Mouse (Mus musculus): ENCODE measurements around the gene Rab6a. TPM values are rescaled to one million over a fixed set of nuclear protein-coding genes. Genes with fewer than 3 reads are reported as not detected.

Rab6a gene
- polyA plus RNA-seq, 1 experiment from 2014 or later = 294 TPM

DNA sequence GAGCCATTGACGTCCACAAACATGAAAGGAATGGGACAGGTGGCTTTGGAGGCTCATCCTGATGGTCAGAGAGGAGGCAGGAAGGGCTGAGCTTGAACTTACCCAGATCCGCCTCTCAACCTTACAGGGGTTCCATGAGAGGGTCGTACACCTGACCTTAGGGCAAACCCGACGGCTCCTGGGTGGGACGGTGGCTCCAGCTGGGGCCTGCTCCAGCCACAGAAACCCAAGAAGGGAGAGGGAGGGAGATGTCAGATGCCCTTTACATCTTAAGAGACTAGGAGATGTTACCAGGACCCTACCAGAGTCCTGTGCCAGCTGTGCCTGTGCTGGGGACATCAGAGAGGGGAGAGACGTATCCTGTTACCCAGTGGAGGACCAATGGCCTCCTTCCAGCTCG is 42.6 kb downstream of the Rab6a start:
- no peak for ATAC-seq
- peaks cover 5% of the 10 kb centered on the region; the same call in 1 of the 2 replicates for H3K36me3 ChIP-seq (ENCODE audit: control insufficient read depth, insufficient read depth, low read length)
- H3K27me3 ChIP-seq (replicated peaks; ENCODE audit: control insufficient read depth, insufficient read depth, low read length) = no peaks in the 10 kb centered on the region
- no peak overlapping the region for H3K4me2 ChIP-seq (ENCODE audit: low read length)
- H3K4me3 ChIP-seq (ENCODE audit: low read length) = no peak overlapping the region
- H3K27ac ChIP-seq (ENCODE audit: low read depth, low read length) = no peak overlapping the region
- H3K9ac ChIP-seq (ENCODE audit: low read depth, low read length) = no peak overlapping the region
- no peaks in the 10 kb centered on the region for H3K9me3 ChIP-seq (ENCODE audit: control insufficient read depth, low read length)
- H3K4me1 ChIP-seq (ENCODE audit: control insufficient read depth, insufficient read depth, low read depth, low read length) = no peaks in the 10 kb centered on the region
- WGBS = 78% methylated on average over 8 of the region's 8 CpGs

DNA sequence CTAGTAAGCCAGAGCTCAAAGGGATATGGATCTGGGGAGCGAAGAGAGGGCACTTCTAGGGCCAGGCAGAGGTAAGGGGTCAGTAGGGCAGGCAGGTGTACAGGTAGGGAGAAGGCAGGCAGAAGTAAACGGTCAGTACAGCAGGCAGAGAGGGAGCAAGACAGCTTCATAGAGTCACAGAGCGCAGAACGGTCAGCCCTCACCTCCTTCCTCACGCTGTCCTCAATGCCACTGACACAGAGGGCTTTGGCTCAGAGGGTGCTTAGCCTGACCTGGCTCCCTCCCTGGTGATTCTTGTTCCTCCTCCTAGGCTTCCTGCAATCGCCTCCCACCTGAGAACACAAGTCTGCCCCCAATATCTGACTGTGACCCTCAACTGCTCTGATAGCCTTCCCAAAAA is 43.2 kb downstream of the Rab6a start:
- H3K9ac ChIP-seq (ENCODE audit: low read depth, low read length) = no peak overlapping the region
- no peak for ATAC-seq

DNA sequence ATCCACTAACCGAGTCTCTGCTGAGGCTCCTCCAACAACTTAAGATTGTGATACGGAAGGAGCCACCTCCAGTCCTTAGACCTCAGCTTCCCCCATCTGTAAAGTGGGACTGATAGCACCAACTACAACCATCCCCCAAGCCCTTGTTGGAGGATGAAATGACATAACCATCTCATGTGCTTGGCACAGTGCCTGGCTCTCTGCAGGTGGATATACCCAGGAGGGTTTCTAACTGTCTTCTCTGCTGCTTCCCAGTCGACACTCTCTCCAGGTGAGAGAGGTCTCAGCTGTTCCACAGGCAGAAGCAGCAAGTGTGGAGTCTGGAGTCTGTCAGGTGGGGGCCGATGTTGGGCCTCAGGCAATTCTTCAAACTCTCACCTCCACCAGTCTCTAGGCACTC is 43.8 kb downstream of the Rab6a start:
- H3K9me3 ChIP-seq (ENCODE audit: control insufficient read depth, low read length) = no peaks in the 10 kb centered on the region
- WGBS = 76% methylated on average over 4 of the region's 4 CpGs
- no peak overlapping the region for H3K4me2 ChIP-seq (ENCODE audit: low read length)
- peaks cover 5% of the 10 kb centered on the region; the same call in 1 of the 2 replicates for H3K36me3 ChIP-seq (ENCODE audit: control insufficient read depth, insufficient read depth, low read length)
- no peak overlapping the region for H3K4me3 ChIP-seq (ENCODE audit: low read length)
- no peaks in the 10 kb centered on the region for H3K4me1 ChIP-seq (ENCODE audit: control insufficient read depth, insufficient read depth, low read depth, low read length)
- no peak overlapping the region for H3K9ac ChIP-seq (ENCODE audit: low read depth, low read length)
- no peaks in the 10 kb centered on the region for H3K27me3 ChIP-seq (replicated peaks; ENCODE audit: control insufficient read depth, insufficient read depth, low read length)
- ATAC-seq = no peak
- no peak overlapping the region for H3K27ac ChIP-seq (ENCODE audit: low read depth, low read length)

More for the DNA sequence above, 43.2 kb downstream of the Rab6a start:
- H3K27me3 ChIP-seq (replicated peaks; ENCODE audit: control insufficient read depth, insufficient read depth, low read length) = no peaks in the 10 kb centered on the region
- no peaks in the 10 kb centered on the region for H3K9me3 ChIP-seq (ENCODE audit: control insufficient read depth, low read length)
- H3K27ac ChIP-seq (ENCODE audit: low read depth, low read length) = no peak overlapping the region
- peaks cover 5% of the 10 kb centered on the region; the same call in 1 of the 2 replicates for H3K36me3 ChIP-seq (ENCODE audit: control insufficient read depth, insufficient read depth, low read length)
- no peak overlapping the region for H3K4me2 ChIP-seq (ENCODE audit: low read length)
- WGBS = 84% methylated on average over 6 of the region's 6 CpGs
- no peak overlapping the region for H3K4me3 ChIP-seq (ENCODE audit: low read length)
- H3K4me1 ChIP-seq (ENCODE audit: control insufficient read depth, insufficient read depth, low read depth, low read length) = no peaks in the 10 kb centered on the region

DNA sequence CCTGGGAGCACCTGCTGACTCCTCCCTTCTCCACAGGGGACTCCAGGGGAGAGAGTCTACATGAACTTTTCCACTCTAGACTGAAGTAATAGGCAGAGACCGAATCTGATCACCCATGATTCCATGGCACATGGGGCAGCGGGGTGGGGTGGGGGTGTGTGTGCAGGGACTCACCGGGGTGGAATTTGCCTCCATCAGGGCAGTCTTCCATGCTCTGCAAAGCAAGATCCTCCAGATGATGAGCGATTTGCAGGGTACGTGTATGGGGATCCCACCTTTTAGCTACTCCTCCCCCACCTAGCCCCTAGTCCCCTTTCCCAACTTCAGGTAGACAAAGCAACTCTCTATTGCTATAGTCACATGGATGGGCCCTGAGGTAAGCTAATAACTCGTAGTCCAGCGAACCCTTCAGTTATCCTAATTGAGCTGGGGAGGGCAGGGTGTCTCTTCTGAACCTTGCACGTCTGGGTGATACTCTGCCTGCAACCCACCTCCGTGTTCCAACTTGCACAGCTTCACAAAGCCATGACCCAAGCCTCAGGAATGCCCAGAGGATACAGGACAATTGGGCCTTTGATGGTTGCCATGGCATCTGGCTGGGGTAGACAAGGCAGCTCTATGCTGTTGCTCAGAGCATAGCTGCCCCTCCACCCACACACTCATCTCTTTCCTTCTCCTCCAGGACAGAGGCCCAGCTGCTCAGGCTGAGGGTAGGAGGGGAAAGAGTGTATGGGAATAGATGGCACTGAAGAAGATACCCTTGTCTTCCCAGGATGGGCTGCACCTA is 46.5 kb downstream of the Rab6a start:
- H3K4me3 ChIP-seq (ENCODE audit: low read length) = no peak overlapping the region
- no peaks in the 10 kb centered on the region for H3K27me3 ChIP-seq (replicated peaks; ENCODE audit: control insufficient read depth, insufficient read depth, low read length)
- H3K9me3 ChIP-seq (ENCODE audit: control insufficient read depth, low read length) = no peaks in the 10 kb centered on the region
- peak overlapping the region; percentile 65; the same call in 1 of the 2 replicates for H3K27ac ChIP-seq (ENCODE audit: low read depth, low read length)
- H3K36me3 ChIP-seq (ENCODE audit: control insufficient read depth, insufficient read depth, low read length) = peaks cover 3% of the 10 kb centered on the region; the same call in 1 of the 2 replicates
- H3K9ac ChIP-seq (ENCODE audit: low read depth, low read length) = no peak overlapping the region
- peak; percentile 87 for ATAC-seq
- no peaks in the 10 kb centered on the region for H3K4me1 ChIP-seq (ENCODE audit: control insufficient read depth, insufficient read depth, low read depth, low read length)
- no peak overlapping the region for H3K4me2 ChIP-seq (ENCODE audit: low read length)
- 58% methylated on average over 9 of the region's 9 CpGs for WGBS

DNA sequence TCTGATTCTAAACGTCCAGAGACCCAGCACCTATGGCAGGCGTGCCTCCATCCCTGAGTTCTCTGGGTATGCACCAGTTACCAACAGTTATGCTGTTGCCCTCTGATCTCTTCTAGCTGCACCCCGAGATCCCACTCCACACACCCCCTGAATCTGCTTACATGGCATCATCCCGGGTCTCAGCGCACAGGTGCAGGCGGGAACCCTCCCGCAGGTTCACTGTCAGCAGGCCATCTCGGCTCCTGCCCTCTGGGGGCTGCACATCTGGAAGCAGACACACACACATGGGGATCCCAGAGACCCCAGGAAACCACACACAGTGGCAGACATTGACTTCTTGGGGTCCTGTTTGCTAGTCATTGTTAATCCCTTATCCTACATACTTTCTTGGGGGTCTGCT is 47.2 kb downstream of the Rab6a start:
- Histone ChIP-seq H3K9ac (ENCODE audit: low read depth, low read length) (no peak overlapping the region), H3K9me3 (ENCODE audit: control insufficient read depth, low read length) (no peaks in the 10 kb centered on the region), H3K27ac (ENCODE audit: low read depth, low read length) (peak overlapping the region; percentile 65; the same call in 1 of the 2 replicates), H3K36me3 (ENCODE audit: control insufficient read depth, insufficient read depth, low read length) (no peaks in the 10 kb centered on the region), H3K4me1 (ENCODE audit: control insufficient read depth, insufficient read depth, low read depth, low read length) (no peaks in the 10 kb centered on the region), H3K4me3 (ENCODE audit: low read length) (no peak overlapping the region), H3K4me2 (ENCODE audit: low read length) (no peak overlapping the region), H3K27me3 (replicated peaks; ENCODE audit: control insufficient read depth, insufficient read depth, low read length) (no peaks in the 10 kb centered on the region)
- 79% methylated on average over 8 of the region's 8 CpGs for WGBS
- ATAC-seq = no peak

DNA sequence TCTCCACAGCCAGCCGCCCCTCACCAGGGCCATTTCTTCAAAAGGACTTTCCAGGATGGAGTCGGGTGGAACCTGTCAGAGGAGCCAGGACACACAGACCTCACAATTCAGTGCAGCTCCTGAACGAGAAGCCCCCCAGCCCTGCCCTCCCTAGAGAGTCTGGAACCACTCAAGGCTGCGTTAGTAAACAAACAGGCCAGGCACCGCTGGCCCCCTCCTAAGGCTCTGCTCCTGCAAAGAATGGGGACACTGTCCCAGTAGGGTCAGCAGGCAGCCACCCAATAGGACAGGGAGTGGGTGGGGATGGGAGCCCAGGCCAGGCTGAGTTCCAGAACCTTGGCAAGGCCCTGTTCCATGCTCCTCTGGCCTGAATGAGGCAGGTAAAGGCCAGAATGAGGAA is 49.5 kb downstream of the Rab6a start:
- H3K27me3 ChIP-seq (replicated peaks; ENCODE audit: control insufficient read depth, insufficient read depth, low read length) = no peaks in the 10 kb centered on the region
- peak; percentile 41; the same call in 1 of the 2 replicates for ATAC-seq
- no peak overlapping the region for H3K27ac ChIP-seq (ENCODE audit: low read depth, low read length)

DNA sequence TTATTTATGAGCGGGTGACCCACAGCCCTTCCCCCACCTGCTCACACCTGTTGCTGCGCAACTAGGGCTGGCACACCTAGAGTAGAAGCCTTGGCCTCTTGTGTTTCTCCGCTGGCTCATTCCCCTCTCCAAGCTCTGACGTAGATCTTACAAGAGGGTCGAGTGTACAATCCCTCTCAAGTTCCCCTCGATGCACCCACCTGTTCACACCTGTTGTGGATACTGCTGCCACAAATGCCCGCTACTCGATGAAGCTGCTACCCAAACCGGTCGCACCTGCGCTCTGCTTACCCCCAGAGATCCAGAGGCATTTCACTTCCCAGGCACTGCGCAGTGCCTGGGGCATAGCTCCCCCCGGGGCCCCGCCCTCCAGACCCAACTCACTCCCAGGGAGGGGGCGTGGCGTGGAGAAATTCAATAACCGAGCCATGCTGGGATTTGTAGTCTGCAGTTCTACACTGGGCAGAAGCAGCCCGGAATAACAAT is 50.9 kb downstream of the Rab6a start:
- peak overlapping the region; percentile 41 for H3K4me2 ChIP-seq (ENCODE audit: low read length)
- H3K4me3 ChIP-seq (ENCODE audit: low read length) = 0 out of 2 replicates have a peak overlapping the region, but pooled peaks have one; percentile 21
- no peaks in the 10 kb centered on the region for H3K27me3 ChIP-seq (replicated peaks; ENCODE audit: control insufficient read depth, insufficient read depth, low read length)
- 36% methylated on average over 18 of the region's 18 CpGs for WGBS
- no peaks in the 10 kb centered on the region for H3K36me3 ChIP-seq (ENCODE audit: control insufficient read depth, insufficient read depth, low read length)
- H3K27ac ChIP-seq (ENCODE audit: low read depth, low read length) = no peak overlapping the region
- no peaks in the 10 kb centered on the region for H3K9me3 ChIP-seq (ENCODE audit: control insufficient read depth, low read length)
- no peak overlapping the region for H3K9ac ChIP-seq (ENCODE audit: low read depth, low read length)
- ATAC-seq = peak; percentile 35; the same call in 1 of the 2 replicates
- H3K4me1 ChIP-seq (ENCODE audit: control insufficient read depth, insufficient read depth, low read depth, low read length) = peaks cover 3% of the 10 kb centered on the region

More for the DNA sequence above, 49.5 kb downstream of the Rab6a start:
- Histone ChIP-seq H3K4me3 (ENCODE audit: low read length) (no peak overlapping the region), H3K9me3 (ENCODE audit: control insufficient read depth, low read length) (no peaks in the 10 kb centered on the region), H3K36me3 (ENCODE audit: control insufficient read depth, insufficient read depth, low read length) (no peaks in the 10 kb centered on the region), H3K4me1 (ENCODE audit: control insufficient read depth, insufficient read depth, low read depth, low read length) (no peaks in the 10 kb centered on the region), H3K9ac (ENCODE audit: low read depth, low read length) (no peak overlapping the region), H3K4me2 (ENCODE audit: low read length) (no peak overlapping the region)
- 44% methylated on average over 5 of the region's 5 CpGs for WGBS

DNA sequence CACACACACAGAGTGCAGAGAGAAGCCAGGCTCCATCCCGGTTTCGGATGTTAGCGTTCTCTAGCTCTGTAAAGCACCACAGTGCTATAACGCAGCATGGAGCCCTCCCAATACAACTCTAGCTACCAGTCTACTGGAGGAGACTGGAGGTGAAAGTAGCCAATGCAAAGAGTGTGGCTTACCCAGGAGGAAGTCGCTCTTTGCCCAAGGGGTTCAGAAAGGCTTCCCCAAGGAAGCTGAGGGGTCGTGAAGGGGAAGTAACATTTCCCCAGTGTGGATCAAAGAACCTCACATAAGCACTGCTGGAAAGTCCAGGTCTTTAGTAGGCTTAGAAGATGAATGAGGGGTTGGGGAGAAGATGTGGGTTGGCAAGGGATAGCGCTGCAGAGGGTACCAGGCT is 54.1 kb downstream of the Rab6a start:
- Histone ChIP-seq H3K9ac (ENCODE audit: low read depth, low read length) (no peak overlapping the region), H3K36me3 (ENCODE audit: control insufficient read depth, insufficient read depth, low read length) (no peaks in the 10 kb centered on the region), H3K27ac (ENCODE audit: low read depth, low read length) (no peak overlapping the region), H3K9me3 (ENCODE audit: control insufficient read depth, low read length) (no peaks in the 10 kb centered on the region), H3K4me1 (ENCODE audit: control insufficient read depth, insufficient read depth, low read depth, low read length) (peaks cover 10% of the 10 kb centered on the region), H3K4me2 (ENCODE audit: low read length) (no peak overlapping the region), H3K4me3 (ENCODE audit: low read length) (no peak overlapping the region), H3K27me3 (replicated peaks; ENCODE audit: control insufficient read depth, insufficient read depth, low read length) (no peaks in the 10 kb centered on the region)
- ATAC-seq = no peak
- WGBS = 90% methylated on average over 7 of the region's 7 CpGs

DNA sequence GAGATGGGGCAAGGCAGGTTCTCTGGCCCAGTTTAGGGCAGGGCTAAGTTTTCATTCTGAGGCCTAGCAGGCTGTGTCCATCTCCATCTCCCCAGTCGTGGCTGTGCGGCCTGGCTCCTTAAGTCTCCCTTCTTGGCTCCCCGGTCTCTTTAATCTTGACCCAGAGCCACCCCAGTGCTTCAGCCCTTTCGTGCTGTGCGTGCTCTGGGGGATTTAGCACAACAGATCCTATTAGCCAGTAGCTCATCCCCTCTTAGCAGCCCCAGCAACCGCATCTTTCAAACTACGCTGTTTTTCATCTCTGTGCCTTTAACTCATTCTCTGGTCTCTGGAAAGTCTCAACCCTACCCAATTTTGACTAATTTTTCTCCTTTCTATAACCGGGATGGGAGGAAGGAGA is 55.0 kb downstream of the Rab6a start, which contains the start of gene Plekhb1:
TSS of gene Plekhb1 (minus strand) at position 184 of the 400 bp plus-strand sequence.
- no peaks in the 10 kb centered on the region for H3K27me3 ChIP-seq (replicated peaks; ENCODE audit: control insufficient read depth, insufficient read depth, low read length)
- no peaks in the 10 kb centered on the region for H3K36me3 ChIP-seq (ENCODE audit: control insufficient read depth, insufficient read depth, low read length)
- H3K9ac ChIP-seq (ENCODE audit: low read depth, low read length) = peak within 1 kb of the TSS; percentile 51; the same call in 1 of the 2 replicates
- 75% methylated on average over 8 of the region's 8 CpGs for WGBS
- H3K4me3 ChIP-seq (ENCODE audit: low read length) = peak within 1 kb of the TSS; percentile 18
- no peaks in the 10 kb centered on the region for H3K9me3 ChIP-seq (ENCODE audit: control insufficient read depth, low read length)
- no peak for ATAC-seq
- H3K4me1 ChIP-seq (ENCODE audit: control insufficient read depth, insufficient read depth, low read depth, low read length) = peaks cover 10% of the 10 kb centered on the region
- peak within 1 kb of the TSS; percentile 52 for H3K4me2 ChIP-seq (ENCODE audit: low read length)
- H3K27ac ChIP-seq (ENCODE audit: low read depth, low read length) = no peak within 1 kb of the TSS
